Mouse (Mus musculus) liver, embryonic 15.5 days (tissue): ENCODE results near the gene Itga6. TPM values are rescaled to one million over a fixed set of nuclear protein-coding genes. Genes with fewer than 3 reads are reported as not detected.

Experiments used
- ATAC-seq: fragments of 200-750 bp; cut with Nextera tagmentation; 2 replicates; pipeline ENCODE4 v1.8.0; 2017; ENCODE audit warnings: moderate number of reproducible peaks, mild to moderate bottlenecking, moderate library complexity; ENCODE audit not compliant: insufficient read depth
- H3K27ac ChIP-seq: fragments of 300-500 bp; sonication (generic); replicated peaks from 2 replicates; pipeline ENCODE4 v1.5.1; 2015; ENCODE audit warnings: mild to moderate bottlenecking, inconsistent platforms
- H3K27me3 ChIP-seq: fragments of 300-500 bp; sonication (generic); 2 replicates; pipeline ENCODE4 v1.6.1; 2015; ENCODE audit warnings: mild to moderate bottlenecking, inconsistent platforms
- H3K36me3 ChIP-seq: fragments of 300-500 bp; sonication (generic); replicated peaks from 2 replicates; pipeline ENCODE4 v1.6.1; 2015; ENCODE audit warnings: moderate library complexity, mild to moderate bottlenecking, inconsistent platforms
- H3K4me1 ChIP-seq: fragments of 300-500 bp; sonication (generic); replicated peaks from 2 replicates; pipeline ENCODE4 v1.6.1; 2015; ENCODE audit warnings: inconsistent platforms
- H3K4me2 ChIP-seq: fragments of 300-500 bp; sonication (generic); 2 replicates; pipeline ENCODE4 v1.6.1; 2015; ENCODE audit warnings: moderate library complexity, mild to moderate bottlenecking, inconsistent platforms
- H3K4me3 ChIP-seq: fragments of 300-500 bp; sonication (generic); replicated peaks from 2 replicates; pipeline ENCODE4 v1.5.1; 2015; ENCODE audit warnings: mild to moderate bottlenecking, inconsistent platforms
- H3K9ac ChIP-seq: fragments of 300-500 bp; sonication (generic); 2 replicates; pipeline ENCODE4 v1.6.1; 2015; ENCODE audit warnings: moderate library complexity, mild to moderate bottlenecking, inconsistent platforms
- H3K9me3 ChIP-seq: fragments of 300-500 bp; sonication (generic); replicated peaks from 2 replicates; pipeline ENCODE4 v1.6.1; 2016; ENCODE audit warnings: inconsistent platforms
- WGBS: fragments of 180-500 bp; shearing (Covaris S2); methylation state at CpG from one replicate; pipeline ENCODE4 v1.1.7; 2015; ENCODE audit warnings: mixed read lengths; ENCODE audit not compliant: insufficient replicate concordance; 5-methylcytosine and 5-hydroxymethylcytosine counted together
- polyA plus RNA-seq: library from polyadenylated mRNA; unstranded; fragments of >200 nt; fragmentation: Nextera tagmentation; extraction: Ambion mirVana; gene quantifications from 2 replicates; pipeline ENCODE4 v1.2.1, GENCODE M21; 2015

The Itga6 gene
- polyA plus RNA-seq, 1 experiment from 2014 or later: 6.6 TPM

- Histone ChIP-seq H3K36me3 (no peaks in the 10 kb centered on the region), H3K27ac (no peak overlapping the region), H3K4me1 (no peaks in the 10 kb centered on the region), H3K9ac (no peak overlapping the region), H3K27me3 (no peaks in the 10 kb centered on the region), H3K9me3 (no peaks in the 10 kb centered on the region), H3K4me3 (no peak overlapping the region), H3K4me2 (no peak overlapping the region)
- 66% methylated on average over 5 of the region's 5 CpGs for WGBS
- ATAC-seq: no peak
Observed at GRCm38 (mm10) chr2:71766007-71766406, 20.6 kb downstream of the Itga6 start.

DNA sequence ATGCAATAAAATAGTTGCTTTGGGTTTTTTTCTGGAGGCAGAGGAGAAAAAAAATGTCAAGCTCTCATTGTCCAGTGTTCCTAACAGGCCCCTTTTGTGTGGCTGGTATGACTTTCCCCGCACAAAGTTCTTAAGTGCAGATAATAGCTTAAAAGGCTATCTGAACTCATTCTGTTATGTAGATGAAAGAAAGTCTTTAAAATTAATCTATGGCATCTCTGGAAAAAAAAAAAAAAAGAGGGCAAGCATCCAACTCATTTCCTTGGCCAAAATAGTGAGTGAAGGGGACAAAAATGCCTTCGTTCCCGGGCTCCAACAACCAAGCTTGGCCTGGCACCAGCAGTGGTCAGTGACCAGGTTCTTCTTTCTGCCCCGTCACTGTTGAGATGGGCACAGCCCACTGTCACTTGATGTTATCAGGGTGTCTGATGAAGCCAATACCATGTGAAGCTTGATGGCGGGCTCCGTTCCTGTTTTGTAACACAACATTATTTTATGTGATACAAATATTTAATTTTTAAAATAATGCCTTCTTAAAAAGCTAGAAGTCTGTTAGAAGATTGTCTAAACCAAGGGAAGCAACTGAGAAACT lies 21.7 kb downstream of the Itga6 start:
- ATAC-seq: no peak
- Histone ChIP-seq H3K9me3 (no peaks in the 10 kb centered on the region), H3K27me3 (no peaks in the 10 kb centered on the region), H3K9ac (no peak overlapping the region), H3K27ac (no peak overlapping the region), H3K4me3 (no peak overlapping the region), H3K4me2 (no peak overlapping the region), H3K4me1 (no peaks in the 10 kb centered on the region), H3K36me3 (no peaks in the 10 kb centered on the region)
- 69% methylated on average over 6 of the region's 6 CpGs for WGBS

DNA sequence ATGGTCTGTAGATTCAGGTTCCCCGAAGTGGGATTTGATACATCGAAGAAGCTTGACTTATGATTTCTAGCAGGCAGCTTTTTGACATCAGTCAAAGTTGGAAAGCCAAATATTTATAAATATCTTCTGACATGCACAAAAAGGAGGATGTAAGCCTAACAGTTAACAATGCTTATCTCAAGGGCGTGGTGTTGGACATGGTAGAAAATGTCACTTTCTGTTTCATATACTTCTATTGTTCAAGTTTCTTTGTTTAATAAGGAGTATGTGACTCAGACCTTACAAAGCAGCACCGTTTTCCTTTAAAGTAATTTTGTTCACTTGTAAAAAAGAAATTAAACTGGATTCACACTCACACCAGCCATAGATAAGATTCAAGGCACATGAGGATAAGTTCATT lies 26.3 kb downstream of the Itga6 start:
- ATAC-seq: no peak
- no peaks in the 10 kb centered on the region; the same call in 1 of the 2 replicates for H3K4me1 ChIP-seq
- no peaks in the 10 kb centered on the region for H3K36me3 ChIP-seq
- no peak overlapping the region for H3K9ac ChIP-seq
- 51% methylated on average over 4 of the region's 4 CpGs for WGBS
- H3K4me2 ChIP-seq: no peak overlapping the region
- H3K4me3 ChIP-seq: no peak overlapping the region
- H3K27me3 ChIP-seq: no peaks in the 10 kb centered on the region
- H3K9me3 ChIP-seq: no peaks in the 10 kb centered on the region
- H3K27ac ChIP-seq: no peak overlapping the region

DNA sequence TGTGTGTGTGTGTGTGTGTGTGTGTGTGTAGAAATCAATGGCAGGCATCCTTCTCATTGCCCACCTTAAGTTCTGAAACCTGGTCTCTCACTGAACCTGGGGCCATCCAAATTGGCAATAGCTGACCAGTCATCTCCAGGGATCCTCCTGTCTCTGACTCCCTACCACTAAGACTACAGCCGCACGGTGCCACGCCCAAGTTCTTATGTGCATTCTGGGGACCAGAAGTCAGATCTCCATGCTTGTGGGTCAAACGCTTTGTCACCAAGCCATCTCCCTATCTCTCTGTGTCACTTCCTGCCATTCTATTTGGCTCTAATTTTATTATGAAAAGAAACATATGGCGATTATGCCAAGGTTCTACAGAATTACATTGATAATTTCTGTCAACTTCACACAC lies 28.3 kb downstream of the Itga6 start:
- no peak overlapping the region for H3K4me2 ChIP-seq
- no peaks in the 10 kb centered on the region for H3K9me3 ChIP-seq
- no peak overlapping the region for H3K9ac ChIP-seq
- H3K4me1 ChIP-seq: no peaks in the 10 kb centered on the region; the same call in 1 of the 2 replicates
- no peaks in the 10 kb centered on the region for H3K27me3 ChIP-seq
- H3K36me3 ChIP-seq: no peaks in the 10 kb centered on the region
- no peak overlapping the region for H3K4me3 ChIP-seq
- H3K27ac ChIP-seq: no peak overlapping the region
- WGBS: 44% methylated on average over 5 of the region's 5 CpGs
- no peak for ATAC-seq

DNA sequence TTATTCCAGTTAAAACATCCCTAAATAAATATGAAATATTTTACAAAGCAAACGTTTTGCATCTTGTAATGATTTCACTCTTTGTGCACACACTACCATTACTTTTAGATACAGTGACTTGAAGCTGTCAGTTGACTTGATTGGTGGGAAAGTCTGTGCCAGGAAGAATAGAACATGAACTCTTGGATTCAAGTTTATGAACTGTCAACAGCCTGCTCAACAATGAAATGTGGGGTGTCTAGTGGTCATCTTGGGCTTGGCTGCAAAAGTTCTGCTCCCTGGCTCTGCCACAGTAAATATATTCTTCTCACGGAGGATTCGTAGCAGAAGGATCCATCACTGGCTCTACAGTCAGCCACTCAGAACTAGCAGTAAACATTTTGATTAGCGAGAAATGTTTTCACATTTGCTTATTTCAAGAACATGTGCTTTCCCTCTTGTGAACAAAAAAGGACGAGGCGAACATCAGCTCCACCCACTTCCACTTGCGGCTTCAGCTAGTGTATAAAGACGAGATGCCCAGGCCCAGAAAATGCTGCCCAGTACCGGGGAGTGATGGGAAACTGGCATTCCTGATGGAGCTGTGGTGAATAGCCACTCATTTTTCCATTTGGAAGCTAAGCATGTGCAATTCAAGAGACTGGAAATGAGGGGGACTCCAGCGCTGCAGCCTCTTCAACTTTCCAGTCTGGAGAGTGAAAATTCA lies 29.0 kb downstream of the Itga6 start:
- H3K4me2 ChIP-seq: no peak overlapping the region
- no peak overlapping the region for H3K27ac ChIP-seq
- H3K4me1 ChIP-seq: no peaks in the 10 kb centered on the region; the same call in 1 of the 2 replicates
- WGBS: 63% methylated on average over 10 of the region's 10 CpGs
- no peak overlapping the region for H3K9ac ChIP-seq
- H3K9me3 ChIP-seq: no peaks in the 10 kb centered on the region
- H3K36me3 ChIP-seq: no peaks in the 10 kb centered on the region
- no peaks in the 10 kb centered on the region for H3K27me3 ChIP-seq
- H3K4me3 ChIP-seq: no peak overlapping the region
- no peak for ATAC-seq

- Histone ChIP-seq H3K36me3 (no peaks in the 10 kb centered on the region), H3K4me1 (no peaks in the 10 kb centered on the region; the same call in 1 of the 2 replicates), H3K9me3 (no peaks in the 10 kb centered on the region), H3K4me2 (no peak overlapping the region), H3K27ac (no peak overlapping the region), H3K9ac (no peak overlapping the region), H3K4me3 (no peak overlapping the region), H3K27me3 (no peaks in the 10 kb centered on the region)
- WGBS: 58% methylated on average over 9 of the region's 9 CpGs
- no peak for ATAC-seq
Observed at GRCm38 (mm10) chr2:71775201-71775611, 29.8 kb downstream of the Itga6 start.

- no peaks in the 10 kb centered on the region for H3K36me3 ChIP-seq
- no peaks in the 10 kb centered on the region for H3K9me3 ChIP-seq
- H3K4me1 ChIP-seq: no peaks in the 10 kb centered on the region; the same call in 1 of the 2 replicates
- no peak overlapping the region for H3K9ac ChIP-seq
- H3K27ac ChIP-seq: no peak overlapping the region
- H3K27me3 ChIP-seq: peaks cover 5% of the 10 kb centered on the region; the same call in 1 of the 2 replicates
- H3K4me3 ChIP-seq: no peak overlapping the region
- no peak overlapping the region for H3K4me2 ChIP-seq
- no peak for ATAC-seq
- WGBS: 17% methylated on average over 5 of the region's 5 CpGs
Observed at GRCm38 (mm10) chr2:71779266-71779888, 34.0 kb downstream of the Itga6 start.

DNA sequence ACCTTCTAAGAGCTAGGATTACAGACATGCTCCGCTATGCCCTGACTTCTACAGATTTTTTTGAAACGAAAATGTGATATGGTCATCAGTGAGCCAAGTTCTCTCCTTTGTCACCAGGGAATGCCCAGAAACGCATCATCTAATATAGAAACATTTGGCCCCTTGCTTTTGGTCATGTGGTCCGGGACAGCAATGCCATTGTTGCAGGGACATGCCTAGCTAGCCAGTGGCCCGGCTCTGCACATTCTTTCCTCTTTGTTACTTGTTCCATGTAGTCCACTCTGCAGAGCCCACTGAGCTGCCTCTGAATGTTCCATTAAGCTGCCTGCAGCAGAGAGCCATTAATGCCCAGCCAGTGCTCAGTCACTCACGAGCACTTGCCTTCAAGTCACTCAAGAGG lies 34.6 kb downstream of the Itga6 start:
- H3K27ac ChIP-seq: no peak overlapping the region
- 54% methylated on average over 6 of the region's 6 CpGs for WGBS
- no peaks in the 10 kb centered on the region for H3K9me3 ChIP-seq
- H3K9ac ChIP-seq: no peak overlapping the region
- H3K4me3 ChIP-seq: no peak overlapping the region
- H3K36me3 ChIP-seq: no peaks in the 10 kb centered on the region
- no peak for ATAC-seq
- H3K27me3 ChIP-seq: peaks cover 11% of the 10 kb centered on the region
- H3K4me1 ChIP-seq: no peaks in the 10 kb centered on the region
- no peak overlapping the region for H3K4me2 ChIP-seq

DNA sequence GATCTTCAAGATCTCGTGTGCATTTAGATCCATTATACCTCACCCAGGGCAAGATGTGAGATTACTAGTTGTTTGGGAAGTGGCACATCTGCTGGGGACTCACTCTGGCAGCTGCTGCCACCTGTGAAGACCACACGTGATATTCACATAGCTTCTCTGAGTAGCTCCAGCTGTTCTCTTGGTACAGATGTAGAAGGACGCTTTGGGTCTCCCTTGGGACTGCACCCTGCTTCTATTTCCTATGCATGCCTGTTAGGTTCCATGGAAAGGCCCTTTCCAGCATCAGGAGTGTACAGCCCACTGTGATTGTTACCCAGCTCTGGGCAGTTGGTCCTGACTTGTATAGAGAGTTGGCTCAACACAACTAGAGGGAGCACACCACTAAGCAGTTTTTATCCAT lies 39.8 kb downstream of the Itga6 start:
- peaks cover 18% of the 10 kb centered on the region for H3K4me1 ChIP-seq
- H3K4me3 ChIP-seq: no peak overlapping the region
- no peak overlapping the region for H3K4me2 ChIP-seq
- ATAC-seq: no peak
- H3K36me3 ChIP-seq: no peaks in the 10 kb centered on the region
- no peaks in the 10 kb centered on the region for H3K9me3 ChIP-seq
- H3K27ac ChIP-seq: no peak overlapping the region
- H3K9ac ChIP-seq: no peak overlapping the region
- peaks cover 54% of the 10 kb centered on the region for H3K27me3 ChIP-seq
- WGBS: 54% methylated on average over 3 of the region's 3 CpGs

- Histone ChIP-seq H3K4me1 (peaks cover 18% of the 10 kb centered on the region), H3K9me3 (no peaks in the 10 kb centered on the region), H3K36me3 (no peaks in the 10 kb centered on the region), H3K27me3 (peaks cover 54% of the 10 kb centered on the region), H3K9ac (no peak overlapping the region), H3K4me2 (peak overlapping the region; percentile 97; the same call in 1 of the 2 replicates), H3K4me3 (peak overlapping the region; percentile 68; the same call in 1 of the 2 replicates), H3K27ac (no peak overlapping the region)
- no peak for ATAC-seq
- 1% methylated on average over 5 of the region's 5 CpGs for WGBS
Observed at GRCm38 (mm10) chr2:71786060-71786459, 40.6 kb downstream of the Itga6 start.

GRCm38 (mm10) chr2:71786591-71787155 lies 41.3 kb downstream of the Itga6 start:
- no peaks in the 10 kb centered on the region for H3K9me3 ChIP-seq
- WGBS: under 1% methylated on average over 55 of the region's 61 CpGs
- peak overlapping the region; percentile 97 for H3K4me2 ChIP-seq
- no peaks in the 10 kb centered on the region for H3K36me3 ChIP-seq
- ATAC-seq: peak; percentile 84
- H3K27me3 ChIP-seq: peaks cover 54% of the 10 kb centered on the region
- H3K4me1 ChIP-seq: peaks cover 18% of the 10 kb centered on the region
- H3K4me3 ChIP-seq: peak overlapping the region; percentile 68
- peak overlapping the region; percentile 24; the same call in 1 of the 2 replicates for H3K27ac ChIP-seq
- peak overlapping the region; percentile 52 for H3K9ac ChIP-seq
